Mouse (Mus musculus) olfactory bulb, adult 2 months (tissue): Measurements from ENCODE around the gene Naxd. TPM values are rescaled to one million over a fixed set of nuclear protein-coding genes. Genes with fewer than 3 reads are reported as not detected.
"Not testable (repeated sequence)": the region's sequence is repeated elsewhere in the genome, so short reads cannot be mapped to it uniquely, and the experiment has no call there.

Experiments used
- H3K27ac ChIP-seq: fragments of 200-500 bp; 2 replicates; pipeline ENCODE4 v1.5.1; 2012; ENCODE audit warnings: low read depth, low read length; ENCODE audit not compliant: insufficient read depth
- H3K4me1 ChIP-seq: fragments of 200-500 bp; 2 replicates; pipeline ENCODE4 v1.6.1; 2012; ENCODE audit warnings: low read length; ENCODE audit not compliant: control insufficient read depth, insufficient read depth
- H3K4me3 ChIP-seq: fragments of 200-500 bp; 2 replicates; pipeline ENCODE4 v1.5.1; 2012; ENCODE audit warnings: mild to moderate bottlenecking, low read depth, low read length, moderate library complexity; ENCODE audit not compliant: insufficient read depth
- CTCF ChIP-seq: fragments of 200-500 bp; IDR thresholded peaks from 2 replicates; pipeline ENCODE4 v1.5.1; 2012; ENCODE audit warnings: low read depth, mild to moderate bottlenecking, low read length, moderate library complexity; ENCODE audit not compliant: insufficient read depth
- POLR2A ChIP-seq: fragments of 200-500 bp; IDR thresholded peaks from 2 replicates; pipeline ENCODE4 v1.6.1; 2012; ENCODE audit warnings: mild to moderate bottlenecking, low read depth, low read length, moderate library complexity; ENCODE audit not compliant: insufficient read depth
- WGBS: fragments of 180-500 bp; shearing (Covaris S2); methylation state at CpG from one replicate; pipeline ENCODE4 v1.1.7; 2018; 5-methylcytosine and 5-hydroxymethylcytosine counted together
- polyA plus RNA-seq: library from polyadenylated mRNA; stranded (reverse); fragments of >200 nt; gene quantifications from 2 replicates; pipeline ENCODE4 v1.2.4, GENCODE M21; 2012; ENCODE audit warnings: low replicate concordance; ENCODE audit not compliant: missing spikeins, insufficient read depth, insufficient read length

Naxd gene
- polyA plus RNA-seq, 1 experiment = not detected

DNA sequence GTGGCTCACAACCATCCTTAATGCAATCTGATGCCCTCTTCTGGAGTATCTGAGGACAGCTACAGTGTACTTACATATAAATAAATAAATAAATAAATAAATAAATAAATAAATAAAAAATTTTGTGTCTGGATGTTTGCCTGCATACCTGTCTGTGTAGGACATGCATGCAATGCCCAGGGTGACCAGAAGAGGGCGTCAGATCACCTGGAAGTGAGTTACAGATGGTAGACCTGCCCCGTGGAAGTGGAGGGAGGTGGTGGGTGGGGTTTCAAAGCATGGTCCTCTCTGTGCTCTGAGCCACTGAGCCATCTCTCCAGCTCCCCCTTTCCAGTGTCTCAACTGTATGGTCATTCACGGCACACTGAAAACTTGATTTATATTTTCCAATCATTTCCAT lies 47.1 kb downstream of the Naxd start:
- WGBS = 39% methylated on average over 3 of the region's 3 CpGs
- Histone ChIP-seq H3K27ac (no peak overlapping the region), H3K4me1 (peaks cover 3% of the 10 kb centered on the region; the same call in 1 of the 2 replicates), H3K4me3 (no peak overlapping the region)
- no peak for TF ChIP-seq POLR2A
- TF ChIP-seq CTCF = peak; percentile 41; the same call in 1 of the 2 replicates

DNA sequence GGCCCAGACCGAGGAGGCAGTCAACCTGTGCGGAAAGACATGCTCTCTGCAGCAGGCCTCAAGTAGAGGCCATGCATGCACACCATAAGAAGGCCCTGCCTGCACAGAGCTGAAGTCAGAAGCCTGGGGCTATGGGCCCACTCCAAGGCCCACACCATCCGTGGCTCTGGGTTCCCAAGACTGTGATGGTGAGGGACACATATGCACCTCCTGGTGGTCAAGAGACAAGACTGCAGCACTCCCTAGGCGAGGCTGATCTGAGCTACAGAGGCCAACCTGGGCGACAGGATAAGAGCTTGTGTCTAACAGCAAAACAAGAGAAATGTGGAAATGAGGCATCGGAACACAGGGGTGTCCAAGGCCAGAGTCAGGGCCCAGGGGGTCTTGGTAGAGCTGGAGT lies 49.8 kb downstream of the Naxd start:
- H3K4me3 ChIP-seq = no peak overlapping the region
- 71% methylated on average over 6 of the region's 6 CpGs for WGBS
- peaks cover 5% of the 10 kb centered on the region; the same call in 1 of the 2 replicates for H3K4me1 ChIP-seq
- no peak for TF ChIP-seq CTCF
- no peak for TF ChIP-seq POLR2A
- H3K27ac ChIP-seq = no peak overlapping the region

DNA sequence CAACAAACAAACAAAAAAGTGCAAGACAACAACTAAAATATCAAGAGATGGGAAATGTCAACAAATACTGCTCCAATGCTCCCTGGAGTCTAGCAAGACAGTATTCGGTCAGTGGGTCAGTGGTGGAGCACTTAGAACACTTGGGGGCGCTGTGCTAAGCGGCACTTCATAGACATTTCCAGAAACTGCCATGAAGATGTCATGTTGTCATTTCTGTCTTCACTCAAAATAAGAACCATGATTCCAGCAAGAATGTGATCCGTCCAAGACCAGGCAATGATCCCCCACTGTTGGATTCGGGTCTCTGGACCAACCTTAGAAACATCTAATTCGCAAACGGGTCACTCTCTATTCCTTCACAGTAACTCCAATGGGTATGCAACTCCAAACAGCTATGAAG lies 52.4 kb downstream of the Naxd start:
- TF ChIP-seq CTCF = no peak
- WGBS = 18% methylated on average over 7 of the region's 7 CpGs
- H3K4me1 ChIP-seq = peaks cover 5% of the 10 kb centered on the region; the same call in 1 of the 2 replicates
- H3K4me3 ChIP-seq = no peak overlapping the region
- no peak overlapping the region for H3K27ac ChIP-seq

DNA sequence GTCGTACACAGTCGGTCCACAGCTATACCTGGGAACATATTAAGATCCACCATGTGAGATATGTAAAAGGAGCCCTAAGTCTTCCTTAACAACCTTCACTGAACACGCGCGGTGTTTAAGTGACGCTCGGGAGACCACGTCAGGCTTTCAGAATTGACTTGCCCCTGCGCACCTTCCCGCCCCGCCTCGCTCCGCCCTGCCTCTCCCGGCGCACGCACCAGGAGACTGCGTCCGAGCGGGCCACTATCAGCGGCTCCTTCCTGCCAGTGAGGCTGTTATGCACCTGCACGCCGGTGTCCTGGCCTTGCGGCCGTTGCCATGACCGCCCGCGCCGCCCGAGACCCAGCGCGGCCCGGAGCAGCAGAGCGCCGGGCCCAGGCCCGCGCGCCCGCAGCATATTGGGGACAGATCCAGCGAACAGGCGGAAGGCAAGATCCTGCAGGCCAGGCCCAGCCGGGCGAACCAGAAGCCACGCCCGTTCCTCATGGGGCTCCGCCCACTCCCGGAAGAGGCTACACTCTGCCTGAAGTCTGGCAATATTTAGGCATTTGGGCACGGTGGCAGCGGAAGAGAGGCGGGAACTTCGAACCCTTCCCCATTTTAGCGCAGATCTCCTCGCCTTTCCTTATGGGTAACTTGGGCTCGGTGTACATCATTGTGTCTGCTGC lies 53.1 kb downstream of the Naxd start, which contains the start of gene Cars2:
Cars2 (minus strand) TSS at position 503 of the 668 bp plus-strand sequence.
- peak within 1 kb of the TSS; percentile 70; the same call in 1 of the 2 replicates for H3K27ac ChIP-seq
- peak; percentile 82 for TF ChIP-seq POLR2A
- no peak for TF ChIP-seq CTCF
- peaks cover 5% of the 10 kb centered on the region; the same call in 1 of the 2 replicates for H3K4me1 ChIP-seq
- H3K4me3 ChIP-seq = peak within 1 kb of the TSS; percentile 90
- WGBS = under 1% methylated on average over 53 of the region's 53 CpGs

DNA sequence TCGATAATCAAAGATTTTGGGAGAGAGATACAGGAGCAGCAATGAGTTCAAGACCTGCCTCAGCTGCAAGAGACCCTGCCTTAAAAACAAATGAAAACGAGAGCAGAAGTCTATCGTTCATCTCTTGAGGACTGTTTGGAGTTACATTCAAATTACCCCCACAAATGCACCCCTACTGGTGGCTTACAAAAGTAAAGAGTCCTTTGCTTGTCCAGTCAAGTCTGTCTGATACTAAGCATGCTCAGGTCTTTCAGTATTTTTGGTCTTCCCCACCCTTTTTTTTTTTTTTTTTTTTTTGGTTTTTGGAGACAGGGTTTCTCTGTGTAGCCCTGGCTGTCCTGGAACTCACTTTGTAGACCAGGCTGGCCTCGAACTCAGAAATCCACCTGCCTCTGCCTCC lies 54.2 kb downstream of the Naxd start:
- 67% methylated on average over 4 of the region's 4 CpGs for WGBS
- not testable (repeated sequence) for H3K27ac ChIP-seq, H3K4me1 ChIP-seq, H3K4me3 ChIP-seq

DNA sequence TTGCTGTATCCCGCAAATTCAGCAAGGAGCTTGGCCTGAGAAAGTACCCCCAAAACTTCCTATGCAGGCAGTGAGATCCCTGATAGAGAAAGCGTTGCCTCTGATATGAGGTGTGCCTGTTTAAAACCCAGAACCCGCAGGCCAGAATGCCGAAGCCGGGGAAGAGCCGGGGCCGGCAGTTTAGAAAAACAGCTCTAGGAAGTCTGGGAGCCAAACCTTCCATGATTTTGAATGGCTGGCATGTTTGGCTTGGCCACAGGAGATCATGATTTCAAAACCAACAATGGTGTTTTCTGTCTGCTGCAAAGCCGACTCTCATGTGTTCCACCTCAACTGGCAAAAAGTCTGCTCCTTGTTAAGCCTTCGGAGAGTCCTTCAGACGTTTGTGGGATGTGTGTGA lies 55.1 kb downstream of the Naxd start:
- H3K4me3 ChIP-seq = no peak overlapping the region
- 88% methylated on average over 10 of the region's 10 CpGs for WGBS
- no peak overlapping the region for H3K27ac ChIP-seq
- TF ChIP-seq POLR2A (no peak), CTCF (no peak)
- H3K4me1 ChIP-seq = 0 out of 2 replicates have a peak, but pooled peaks cover 2% of the 10 kb centered on the region

DNA sequence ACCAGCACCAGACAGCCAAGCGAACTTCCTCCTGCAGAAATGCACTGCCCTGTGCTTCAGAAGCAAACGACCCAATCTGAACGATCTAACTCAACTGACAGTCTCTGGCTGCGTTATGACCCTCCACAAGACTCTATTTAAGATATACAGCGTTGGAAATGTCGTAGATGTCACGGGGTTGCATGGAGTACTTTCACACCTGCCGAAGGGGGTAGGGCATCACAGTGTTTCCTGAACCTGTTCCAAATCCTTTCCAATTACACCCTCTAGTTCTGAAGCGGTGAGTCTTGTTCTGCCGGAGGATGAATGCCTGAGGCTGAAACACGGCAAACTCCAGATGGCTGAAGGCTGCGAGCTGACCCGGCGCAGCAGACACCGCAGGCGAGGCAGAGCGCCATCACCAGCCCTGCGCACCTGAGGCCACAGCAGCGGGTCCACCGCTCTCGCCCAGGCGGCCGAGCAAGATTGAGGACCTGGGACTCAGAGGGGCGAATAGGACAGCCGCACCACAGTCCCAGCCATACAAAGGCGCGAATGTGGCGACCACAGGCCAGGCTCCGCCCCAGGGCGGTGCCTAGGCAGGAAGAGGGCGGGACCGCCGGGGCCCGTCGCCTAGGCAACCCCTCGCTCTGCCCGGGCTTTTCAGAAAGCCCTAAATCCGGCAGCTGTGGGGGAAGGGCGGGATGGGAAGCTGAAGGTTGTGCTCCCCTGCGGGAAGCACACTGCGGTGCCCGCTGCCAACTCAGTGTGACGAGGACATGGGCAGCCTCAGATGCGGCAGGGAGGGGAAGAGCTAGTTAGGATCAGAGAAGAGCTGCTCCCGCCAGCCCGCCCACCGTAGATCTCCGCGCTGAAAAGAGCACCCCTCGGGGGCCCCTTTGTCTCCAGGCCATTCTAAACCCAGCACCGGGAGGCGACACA lies 57.8 kb downstream of the Naxd start, which contains the start of gene Ing1:
Ing1 (plus strand) TSS at position 773 of the 921 bp plus-strand sequence.
- peak within 1 kb of the TSS; percentile 65 for H3K4me3 ChIP-seq
- H3K27ac ChIP-seq = peak within 1 kb of the TSS; percentile 98
- WGBS = under 1% methylated on average over 52 of the region's 52 CpGs
- TF ChIP-seq POLR2A (peak; percentile 94), CTCF (no peak)
- H3K4me1 ChIP-seq = peaks cover 2% of the 10 kb centered on the region; the same call in 1 of the 2 replicates

DNA sequence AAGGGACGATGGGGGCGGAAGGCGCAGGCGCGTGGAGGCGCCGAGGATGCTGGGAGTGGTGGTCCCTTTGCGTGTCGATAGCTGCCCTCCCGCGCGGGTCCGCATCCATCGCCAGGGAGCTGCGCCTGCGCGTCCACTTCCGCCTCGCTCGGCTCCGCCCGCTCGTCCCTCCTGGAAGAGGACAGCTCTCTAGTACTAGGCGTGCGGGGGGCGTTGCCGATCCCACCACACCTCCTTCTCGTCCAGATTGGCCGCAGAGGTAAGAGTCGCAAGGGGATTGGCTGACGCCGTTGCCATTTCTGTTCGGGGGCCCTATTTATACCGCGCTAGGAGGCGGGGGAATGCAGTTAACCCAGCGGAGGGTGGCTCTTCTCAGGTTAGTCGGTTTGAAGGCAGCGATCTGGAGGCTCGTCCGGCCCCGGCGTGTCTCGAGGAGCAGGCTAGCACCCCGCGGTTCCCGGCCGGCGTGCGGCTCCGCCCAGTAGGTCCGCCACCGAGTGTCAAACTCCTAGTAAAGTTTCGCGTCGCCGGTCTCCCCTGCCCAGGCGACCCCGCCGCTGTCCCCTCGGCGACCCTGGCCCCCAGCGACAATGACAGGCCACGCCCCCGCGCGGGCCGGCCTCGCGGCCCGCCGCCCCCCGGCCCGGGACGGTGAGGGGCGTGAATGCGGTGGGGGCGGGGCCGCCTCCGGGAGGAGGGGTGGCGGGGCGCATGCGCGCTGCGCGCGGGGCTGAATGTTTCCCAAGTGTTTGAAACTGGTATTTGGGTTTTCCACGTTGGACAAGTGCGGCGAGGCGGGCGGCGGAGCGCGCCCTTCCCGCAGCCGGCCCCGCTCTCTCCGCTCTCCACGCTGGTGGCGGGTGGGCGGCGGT lies 58.6 kb downstream of the Naxd start:
- TF ChIP-seq POLR2A = peak; percentile 45
- TF ChIP-seq CTCF = no peak
- H3K4me3 ChIP-seq = peak overlapping the region; percentile 65
- under 1% methylated on average over 102 of the region's 103 CpGs for WGBS
- H3K4me1 ChIP-seq = peaks cover 2% of the 10 kb centered on the region; the same call in 1 of the 2 replicates
- H3K27ac ChIP-seq = peak overlapping the region; percentile 98
